Mouse (Mus musculus) small intestine, adult 2 months (tissue): Measurements from ENCODE around the gene Plscr1. TPM values are rescaled to one million over a fixed set of nuclear protein-coding genes. Genes with fewer than 3 reads are reported as not detected.

Experiments used
- H3K27ac ChIP-seq: fragments of 200-500 bp; 2 replicates; pipeline ENCODE4 v1.5.1; 2012; ENCODE audit warnings: low read depth, low read length, control low read depth, inconsistent platforms; ENCODE audit not compliant: insufficient read depth
- H3K27me3 ChIP-seq: fragments of 200-500 bp; 2 replicates; pipeline ENCODE4 v1.6.1; 2012; ENCODE audit warnings: mild to moderate bottlenecking, moderate library complexity, low read length, inconsistent platforms; ENCODE audit not compliant: control insufficient read depth, insufficient read depth
- H3K36me3 ChIP-seq: fragments of 200-500 bp; 2 replicates; pipeline ENCODE4 v1.6.1; 2012; ENCODE audit warnings: mild to moderate bottlenecking, low read length, control low read depth, inconsistent platforms; ENCODE audit not compliant: control insufficient read depth, insufficient read depth
- H3K4me1 ChIP-seq: fragments of 200-500 bp; 2 replicates; pipeline ENCODE4 v1.6.1; 2012; ENCODE audit warnings: low read length, inconsistent platforms, mixed read lengths; ENCODE audit not compliant: control insufficient read depth, insufficient read depth, insufficient read length
- H3K4me3 ChIP-seq: fragments of 200-500 bp; 2 replicates; pipeline ENCODE4 v1.5.1; 2012; ENCODE audit warnings: low read depth, mild to moderate bottlenecking, control low read depth, inconsistent platforms, low read length, moderate library complexity
- CTCF ChIP-seq: fragments of 200-500 bp; IDR thresholded peaks from 2 replicates; pipeline ENCODE4 v1.5.1; 2012; ENCODE audit warnings: low read depth, mild to moderate bottlenecking, control low read depth, inconsistent platforms, low read length, moderate library complexity, mixed read lengths; ENCODE audit not compliant: insufficient replicate concordance, insufficient read length; ENCODE audit errors: extremely low read depth
- POLR2A ChIP-seq: fragments of 200-500 bp; IDR thresholded peaks from 2 replicates; pipeline ENCODE4 v1.6.1; 2012; ENCODE audit warnings: low read depth, mild to moderate bottlenecking, control low read depth, inconsistent platforms, low read length, moderate library complexity
- WGBS: fragments of 180-500 bp; shearing (Covaris S2); methylation state at CpG from one replicate; pipeline ENCODE4 v1.1.7; 2018; 5-methylcytosine and 5-hydroxymethylcytosine counted together
- polyA plus RNA-seq: library from polyadenylated mRNA; depleted of rRNA; stranded (reverse); fragments of >200 nt; gene quantifications from 2 replicates; pipeline ENCODE4 v1.2.3, GENCODE M21; 2012

Plscr1 gene
- polyA plus RNA-seq, 1 experiment = 14.0 TPM

DNA sequence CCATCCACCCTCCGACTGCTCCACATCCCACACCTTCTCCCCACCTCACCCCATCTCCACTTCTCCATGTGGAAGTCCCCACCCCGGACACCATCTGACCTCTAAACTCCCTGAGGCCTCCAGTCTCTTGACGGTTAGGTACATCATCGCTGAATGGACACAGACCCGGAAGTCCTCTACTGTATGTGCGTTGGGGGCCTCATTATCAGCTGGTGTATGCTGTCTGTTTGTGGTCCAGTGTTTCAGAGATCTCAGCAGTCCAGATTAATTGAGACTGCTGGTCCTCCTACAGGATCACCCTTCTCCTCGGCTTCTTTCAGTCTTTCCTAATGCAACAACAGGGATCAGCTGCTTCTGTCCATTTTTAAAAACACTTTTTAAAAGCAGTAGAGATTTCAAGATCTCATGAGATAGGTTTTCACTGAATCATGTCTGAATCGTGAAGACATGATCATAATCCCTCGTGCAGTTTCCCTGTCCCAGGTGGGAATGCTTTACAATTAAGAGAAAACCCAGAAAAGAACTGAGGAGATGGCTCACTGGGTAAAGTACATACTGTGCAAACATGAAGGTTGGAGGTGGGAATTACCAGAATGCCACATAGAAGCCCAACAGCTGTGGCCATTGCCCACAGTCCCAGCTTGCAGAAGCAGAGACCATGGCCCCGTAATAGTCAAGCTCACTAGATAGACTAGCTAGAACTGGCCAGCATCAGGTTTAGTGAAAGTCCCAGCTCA, 4.2 kb downstream of the Plscr1 start:
- no peak for TF ChIP-seq POLR2A
- no peak for TF ChIP-seq CTCF
- H3K36me3 ChIP-seq = no peaks in the 10 kb centered on the region
- WGBS = 84% methylated on average over 10 of the region's 10 CpGs

DNA sequence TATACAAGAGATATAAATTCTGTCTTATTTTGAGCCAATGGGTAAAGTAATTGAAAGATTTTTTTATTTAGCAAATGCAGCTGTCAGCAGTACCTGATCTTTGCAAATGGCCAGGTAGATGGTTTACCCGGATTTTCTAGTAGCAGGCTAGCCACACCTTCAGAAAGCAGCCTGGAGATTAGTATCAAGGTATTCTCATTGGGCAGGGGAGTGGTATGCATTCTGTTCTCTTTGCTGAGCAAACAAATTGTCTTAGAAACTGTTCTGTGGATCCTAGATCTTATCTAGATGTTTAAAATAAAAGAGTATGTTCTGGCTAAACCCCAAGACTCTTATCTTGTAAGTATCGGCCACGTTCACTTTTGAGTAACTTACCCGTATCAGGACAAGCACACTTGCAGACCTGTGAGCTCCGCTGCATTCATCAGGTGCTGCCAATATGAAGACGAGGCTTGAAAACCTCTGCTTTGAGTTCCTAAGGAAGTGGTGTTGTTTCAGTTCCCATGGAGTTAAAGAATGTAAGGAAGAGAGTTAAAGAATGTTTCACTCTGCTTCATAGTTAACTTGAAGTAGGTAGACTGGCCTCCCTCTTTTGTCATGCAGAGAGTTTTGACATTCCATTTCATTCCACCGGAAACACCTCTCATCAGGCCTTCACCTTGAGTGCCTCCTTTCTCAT, 11.1 kb downstream of the Plscr1 start:
- H3K27ac ChIP-seq = no peak overlapping the region
- WGBS = 52% methylated on average over 7 of the region's 7 CpGs
- H3K4me1 ChIP-seq = peaks cover 3% of the 10 kb centered on the region; the same call in 1 of the 2 replicates
- H3K4me3 ChIP-seq = no peak overlapping the region
- no peak for TF ChIP-seq CTCF
- TF ChIP-seq POLR2A = no peak
- no peaks in the 10 kb centered on the region for H3K27me3 ChIP-seq
- H3K36me3 ChIP-seq = peaks cover 35% of the 10 kb centered on the region

More for the DNA sequence above, 4.2 kb downstream of the Plscr1 start:
- no peak overlapping the region for H3K4me3 ChIP-seq
- peaks cover 2% of the 10 kb centered on the region; the same call in 1 of the 2 replicates for H3K4me1 ChIP-seq
- H3K27me3 ChIP-seq = no peaks in the 10 kb centered on the region
- no peak overlapping the region for H3K27ac ChIP-seq

DNA sequence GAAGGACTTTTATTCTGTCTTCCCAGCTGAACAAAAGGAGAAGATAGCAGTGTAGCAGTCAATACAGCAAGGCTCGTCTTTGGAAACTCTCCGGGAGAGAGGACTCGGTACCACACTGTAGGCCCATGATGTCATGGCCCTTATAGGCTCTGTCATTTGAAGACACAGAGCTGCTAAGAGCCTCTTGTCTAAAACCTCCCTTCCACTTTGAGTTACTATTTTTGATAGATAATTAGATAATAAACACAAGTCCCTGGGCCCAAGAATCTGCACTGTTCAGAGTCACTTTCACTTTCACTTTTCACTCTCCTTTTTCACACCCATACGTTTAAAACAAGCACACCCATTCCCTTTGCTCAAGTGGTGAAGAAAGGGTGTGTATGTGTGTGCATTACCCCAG, 16.2 kb downstream of the Plscr1 start:
- TF ChIP-seq CTCF = no peak
- no peak for TF ChIP-seq POLR2A
- H3K4me3 ChIP-seq = no peak overlapping the region
- WGBS = 37% methylated on average over 4 of the region's 4 CpGs
- no peaks in the 10 kb centered on the region for H3K27me3 ChIP-seq
- H3K27ac ChIP-seq = peak overlapping the region; percentile 33; the same call in 1 of the 2 replicates
- H3K4me1 ChIP-seq = peaks cover 16% of the 10 kb centered on the region
- H3K36me3 ChIP-seq = peaks cover 36% of the 10 kb centered on the region

DNA sequence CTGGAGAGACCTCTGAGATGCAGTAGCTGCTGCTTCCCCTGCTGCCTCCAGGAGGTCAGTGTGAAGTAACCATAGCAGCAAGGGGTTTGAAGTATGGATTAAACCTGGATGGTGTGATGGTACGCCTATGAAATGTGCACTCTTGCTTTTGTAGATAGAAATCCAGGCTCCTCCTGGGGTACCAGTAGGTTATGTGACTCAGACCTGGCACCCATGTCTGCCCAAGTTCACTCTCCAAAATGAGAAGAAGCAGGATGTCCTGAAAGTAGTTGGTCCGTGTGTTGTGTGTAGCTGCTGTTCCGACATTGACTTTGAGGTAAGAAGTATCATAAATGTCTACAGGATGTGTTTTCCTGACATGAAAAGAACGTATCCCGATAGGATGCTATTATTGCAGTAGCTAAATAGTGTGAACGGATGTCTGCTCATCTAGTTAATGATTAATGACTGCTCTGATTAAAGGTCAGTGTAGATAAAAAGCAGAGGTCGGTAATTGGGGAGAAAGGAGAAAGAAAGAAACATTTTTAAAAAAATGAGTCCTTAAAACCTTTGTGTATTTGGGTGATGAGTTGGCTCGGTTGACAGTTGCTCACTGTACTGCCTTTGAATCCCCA, 17.1 kb downstream of the Plscr1 start:
- WGBS = 31% methylated on average over 8 of the region's 8 CpGs
- H3K36me3 ChIP-seq = peaks cover 31% of the 10 kb centered on the region
- H3K27ac ChIP-seq = no peak overlapping the region; the same call in 1 of the 2 replicates
- H3K4me1 ChIP-seq = peaks cover 16% of the 10 kb centered on the region
- H3K4me3 ChIP-seq = no peak overlapping the region
- TF ChIP-seq POLR2A = no peak
- TF ChIP-seq CTCF = no peak
- H3K27me3 ChIP-seq = no peaks in the 10 kb centered on the region

DNA sequence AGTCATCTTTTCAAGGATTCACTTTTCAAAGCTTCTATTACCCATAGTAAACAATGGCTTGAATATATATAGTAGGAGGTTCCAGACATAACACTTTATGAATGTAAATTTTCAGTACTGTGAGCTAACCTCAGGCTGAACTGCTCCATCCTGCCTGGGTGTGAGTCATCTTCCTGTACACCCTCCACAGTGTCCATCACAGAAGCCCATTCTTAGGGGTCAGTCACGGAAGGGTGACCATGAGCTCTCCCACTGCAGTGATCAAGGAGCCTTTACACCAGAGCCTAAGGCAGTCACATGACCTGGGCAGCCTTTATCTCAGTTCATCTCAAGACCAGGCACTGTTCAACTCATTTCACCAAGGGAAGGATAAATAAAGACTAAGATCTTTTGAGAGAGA, 18.2 kb downstream of the Plscr1 start:
- Histone ChIP-seq H3K36me3 (peaks cover 24% of the 10 kb centered on the region), H3K4me1 (peaks cover 16% of the 10 kb centered on the region), H3K27ac (no peak overlapping the region), H3K4me3 (no peak overlapping the region), H3K27me3 (no peaks in the 10 kb centered on the region)
- TF ChIP-seq CTCF (no peak), POLR2A (no peak)
- 83% methylated on average over 1 of the region's 1 CpGs for WGBS

DNA sequence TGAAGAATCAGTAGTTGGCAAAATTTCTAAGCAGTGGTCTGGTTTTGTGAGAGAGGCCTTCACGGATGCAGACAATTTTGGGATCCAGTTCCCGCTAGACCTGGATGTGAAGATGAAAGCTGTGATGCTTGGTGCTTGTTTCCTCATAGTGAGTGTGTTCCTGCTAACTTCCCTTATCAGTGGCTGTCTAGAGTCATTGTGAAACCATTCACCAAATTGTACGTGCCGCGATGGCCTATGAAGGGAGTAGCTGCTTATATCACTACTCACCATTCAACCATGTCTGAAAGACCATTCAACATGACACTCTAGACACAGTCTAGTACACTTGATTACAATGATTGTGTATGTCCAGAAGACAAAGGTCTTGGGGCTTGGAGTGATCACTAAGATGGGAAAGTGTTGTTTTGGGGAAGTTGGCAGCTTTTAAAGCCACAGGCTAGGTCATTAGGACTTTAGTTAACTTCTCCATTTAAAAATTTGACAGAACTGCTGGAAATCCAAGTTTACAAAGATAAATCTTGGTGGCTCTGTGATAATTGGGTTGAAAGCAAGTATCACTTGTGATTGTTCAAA, 20.4 kb downstream of the Plscr1 start:
- Histone ChIP-seq H3K27ac (no peak overlapping the region), H3K4me3 (no peak overlapping the region), H3K36me3 (peaks cover 18% of the 10 kb centered on the region), H3K4me1 (peaks cover 18% of the 10 kb centered on the region), H3K27me3 (no peaks in the 10 kb centered on the region; the same call in 1 of the 2 replicates)
- 85% methylated on average over 5 of the region's 5 CpGs for WGBS
- no peak for TF ChIP-seq POLR2A
- no peak for TF ChIP-seq CTCF
